Mouse (Mus musculus): ENCODE data around the gene Sar1b.

- TF ChIP-seq POLR2A (IDR thresholded peaks at IDR 0.05; ENCODE audit: borderline replicate concordance, low read depth, low read length) (no peak), CTCF (IDR thresholded peaks at IDR 0.05; ENCODE audit: low read depth, low read length) (no peak)
Observed at GRCm38 (mm10) chr11:51768296-51768695, 4.8 kb downstream of the Sar1b start.

All from bone marrow macrophage, adult 2 months (primary cell).